Mouse (Mus musculus) ES-CJ7 (cell line): Measurements from ENCODE around the gene Plod1.
"Not testable (repeated sequence)": the region's sequence is repeated elsewhere in the genome, so short reads cannot be mapped to it uniquely, and the experiment has no call there.

Experiments used
- DNase-seq: peaks from one replicate; pipeline ENCODE4 v3.0.0; 2011; ENCODE audit warnings: low read depth, low spot score

The Plod1 gene

GRCm38 (mm10) chr4:147896411-147896810, 40.2 kb downstream of the Plod1 start:
- DNase-seq: no peak

DNA sequence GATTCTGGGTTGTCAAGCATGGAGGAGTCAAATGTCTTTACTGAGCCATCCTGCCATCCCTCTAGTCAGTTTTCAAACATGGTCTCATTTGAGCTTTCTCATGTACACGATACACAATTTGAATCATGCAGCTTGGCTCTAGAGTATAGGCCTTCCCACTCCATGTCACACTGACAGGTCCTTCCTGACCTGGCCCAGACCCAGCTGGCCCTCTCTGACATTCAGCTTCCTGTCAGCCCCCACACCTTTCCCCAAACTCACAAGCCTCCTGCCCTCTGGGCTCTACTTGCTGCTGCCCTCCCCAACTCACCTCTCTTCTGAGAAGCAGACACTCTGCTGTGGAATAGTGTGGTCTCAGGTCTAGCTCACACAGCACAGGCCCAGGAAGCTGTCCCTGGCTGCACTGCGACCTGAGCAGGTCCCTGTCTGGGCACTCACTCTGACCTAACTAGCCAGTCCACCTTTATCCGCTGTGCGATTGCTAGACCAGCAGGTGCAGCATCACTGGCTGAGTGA, 40.7 kb downstream of the Plod1 start:
- no peak for DNase-seq

GRCm38 (mm10) chr4:147890341-147890740, 46.2 kb downstream of the Plod1 start:
- no peak for DNase-seq

GRCm38 (mm10) chr4:147888237-147888636, 48.3 kb downstream of the Plod1 start:
- DNase-seq: no peak

DNA sequence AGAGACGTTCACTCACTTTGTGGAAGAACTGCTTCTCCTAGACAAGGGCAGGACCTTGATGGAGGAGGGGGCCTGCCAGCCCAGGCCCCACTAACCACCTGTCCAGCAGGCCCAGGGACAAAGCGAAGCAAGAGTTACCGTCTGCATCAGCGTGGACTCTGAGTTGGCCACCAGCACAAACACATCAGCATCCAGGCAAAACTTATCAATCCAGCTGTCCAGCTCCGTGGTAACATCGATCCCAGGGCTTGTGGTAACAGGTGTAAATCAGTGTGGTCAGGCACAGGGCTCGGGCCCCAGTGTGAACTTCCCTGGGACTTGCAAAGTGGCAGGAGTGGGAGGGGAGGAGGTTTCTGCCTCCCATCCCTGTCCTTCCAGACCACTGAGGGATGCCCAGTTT, 49.3 kb downstream of the Plod1 start:
- no peak for DNase-seq

DNA sequence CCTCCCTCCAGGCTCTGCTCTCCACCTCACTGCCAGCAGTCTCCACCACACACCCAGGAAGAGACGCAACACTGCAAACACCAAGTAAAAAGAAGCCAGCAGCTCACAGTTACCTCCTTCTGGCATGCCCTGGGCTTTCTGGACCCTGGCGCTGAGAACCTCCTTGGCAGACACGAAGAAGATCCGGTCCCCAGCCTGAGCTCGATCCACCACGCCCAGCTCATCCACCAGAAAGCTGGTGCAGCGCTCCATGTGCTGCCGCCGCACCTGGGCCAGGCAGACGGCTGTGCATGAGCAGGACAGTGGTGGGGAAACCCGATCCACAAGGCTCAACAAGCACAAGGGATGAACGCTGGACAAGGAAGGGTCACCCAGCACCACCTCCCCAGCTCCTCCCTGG, 50.4 kb downstream of the Plod1 start:
- no peak for DNase-seq

GRCm38 (mm10) chr4:147884138-147884537, 52.4 kb downstream of the Plod1 start:
- no peak for DNase-seq

GRCm38 (mm10) chr4:147883041-147883440, 53.5 kb downstream of the Plod1 start:
- no peak for DNase-seq

DNA sequence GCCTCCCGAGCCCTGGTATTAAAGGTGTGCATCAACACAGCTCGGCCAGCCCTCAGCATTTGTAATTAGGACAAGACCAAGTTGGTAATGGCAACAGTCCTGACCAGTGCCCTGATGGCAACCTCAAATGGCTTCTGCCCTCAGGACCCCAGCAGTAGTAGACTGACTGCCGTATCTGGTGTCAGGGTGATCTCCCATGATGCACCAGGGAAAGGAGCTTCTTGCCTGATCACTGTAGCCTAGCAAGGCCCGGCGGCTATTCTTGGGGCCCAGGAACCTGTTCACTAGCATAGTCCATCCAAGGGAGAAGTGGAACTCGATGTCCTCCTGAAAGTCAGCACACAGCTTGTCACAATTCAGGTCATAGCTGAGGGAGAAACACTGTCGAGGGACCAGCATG, 54.8 kb downstream of the Plod1 start:
- DNase-seq: no peak

DNA sequence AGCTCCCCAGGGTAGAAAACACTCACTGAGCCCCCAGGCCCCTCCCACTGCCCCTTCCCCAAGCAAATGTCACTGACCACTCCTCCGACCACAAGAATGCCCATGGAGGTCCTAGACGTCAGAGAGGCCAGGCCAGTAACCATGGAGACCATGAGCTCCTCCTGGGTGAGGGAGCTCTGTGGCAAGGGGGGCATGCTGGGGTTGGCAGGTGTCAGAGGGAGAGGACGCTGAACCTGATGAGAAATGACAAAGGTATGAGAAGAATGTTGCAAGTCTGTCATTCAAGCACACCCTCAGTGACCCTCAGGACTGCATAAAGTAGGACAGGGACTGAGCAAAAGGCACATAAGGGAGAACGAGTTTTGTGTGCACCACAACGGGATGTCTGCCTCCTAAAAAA, 56.7 kb downstream of the Plod1 start:
- peak; percentile 22 for DNase-seq

- DNase-seq: peak; percentile 23
Observed at GRCm38 (mm10) chr4:147879456-147879855, 57.1 kb downstream of the Plod1 start.

DNA sequence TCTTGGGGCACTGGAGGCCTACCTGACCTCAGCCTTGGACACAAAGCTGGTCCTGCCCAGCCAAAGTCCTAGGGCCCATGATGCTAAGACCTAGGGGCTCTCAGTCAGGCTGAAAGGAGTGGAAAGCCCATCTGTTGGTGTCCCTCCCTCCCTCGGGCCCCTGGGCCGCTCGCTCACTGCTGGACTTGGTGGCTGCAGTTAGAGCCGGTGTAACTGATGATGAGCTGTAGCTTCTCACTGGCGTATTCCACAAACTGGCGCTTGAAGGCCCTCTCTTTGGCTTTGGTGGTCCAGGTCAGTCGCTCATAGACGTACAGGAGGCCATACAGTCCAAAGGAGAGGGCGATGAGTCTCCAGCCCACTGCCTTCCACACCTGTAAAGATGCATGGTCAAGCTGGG, 58.0 kb downstream of the Plod1 start:
- DNase-seq: no peak

GRCm38 (mm10) chr4:147875852-147876575, 60.6 kb downstream of the Plod1 start:
- no peak for DNase-seq

- no peak for DNase-seq
Observed at GRCm38 (mm10) chr4:147869238-147869637, 67.3 kb downstream of the Plod1 start.

GRCm38 (mm10) chr4:147868450-147869031, 68.0 kb downstream of the Plod1 start, which contains the start of the genes Miip and Fv1:
Miip (minus strand) TSS chr4:147868816.
Fv1 (plus strand) TSS chr4:147868979.
- peak; percentile 80 for DNase-seq

GRCm38 (mm10) chr4:147867563-147868449, 68.8 kb downstream of the Plod1 start:
- DNase-seq: no peak

GRCm38 (mm10) chr4:147866793-147867192, 69.8 kb downstream of the Plod1 start:
- DNase-seq: not testable (repeated sequence)

DNA sequence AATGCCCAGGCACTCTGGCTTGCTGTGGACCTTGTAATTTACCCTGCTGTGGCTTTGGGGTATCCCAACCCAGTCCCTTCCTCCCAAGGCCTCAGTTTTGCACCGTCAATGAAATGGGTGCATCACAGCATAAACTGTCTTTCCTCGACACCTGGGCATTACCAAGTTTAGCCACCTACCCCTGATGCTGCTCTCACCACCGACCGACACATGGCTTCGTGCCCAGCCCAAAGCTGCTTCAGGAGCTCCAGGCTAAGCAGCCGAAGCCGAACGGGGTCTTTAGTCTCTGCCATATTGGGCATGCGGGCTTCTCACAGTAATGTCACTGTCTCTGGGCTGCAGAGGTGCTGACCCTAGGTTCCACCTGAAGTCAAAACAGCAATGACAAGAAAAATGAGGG, 70.5 kb downstream of the Plod1 start:
- DNase-seq: no peak

- no peak for DNase-seq
Observed at GRCm38 (mm10) chr4:147865651-147866050, 70.9 kb downstream of the Plod1 start.

- DNase-seq: no peak
Observed at GRCm38 (mm10) chr4:147862051-147862450, 74.5 kb downstream of the Plod1 start.
